Mouse (Mus musculus): ENCODE results near the gene Psmc3ip.

Psmc3ip gene

DNA sequence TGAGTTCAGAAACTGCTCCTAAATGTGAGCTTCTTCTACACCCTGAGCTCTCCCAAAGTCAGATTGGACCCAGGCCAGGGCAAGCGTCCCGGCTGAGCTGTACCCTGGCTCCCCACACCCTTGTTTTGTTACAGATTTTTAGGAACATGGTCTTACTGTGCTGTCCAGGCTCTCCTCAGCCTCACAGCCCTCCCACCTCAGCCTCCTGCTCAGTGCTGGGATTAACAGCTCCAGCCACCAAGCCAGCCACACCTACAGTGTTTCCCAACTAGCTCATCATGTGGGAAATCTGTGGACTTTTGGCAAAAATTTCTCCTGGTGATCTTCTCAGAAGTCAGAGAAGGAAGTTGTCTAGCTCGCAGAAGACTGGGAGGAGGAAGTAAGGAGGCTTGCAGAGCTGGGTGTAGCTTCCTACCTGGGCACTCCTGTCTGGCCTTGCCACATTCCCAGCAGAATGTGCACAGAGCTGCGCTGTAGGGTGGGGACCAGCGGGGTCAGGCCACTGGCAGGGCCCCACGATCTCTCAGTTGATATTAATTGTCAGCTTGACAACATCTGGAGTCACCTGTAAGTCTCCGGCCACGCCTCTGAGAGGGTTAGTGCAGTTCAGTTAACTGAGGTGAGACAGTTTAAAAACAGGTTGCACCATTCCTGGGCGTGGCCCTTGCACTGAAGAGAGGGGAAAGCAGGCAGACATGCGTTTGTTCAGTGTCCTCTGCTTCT lies 42.3 kb downstream of the Psmc3ip start:
- peak; percentile 26 for DNase-seq (ENCODE audit: low spot score)

GRCm38 (mm10) chr11:101051617-101052016 lies 43.6 kb downstream of the Psmc3ip start:
- no peak for DNase-seq (ENCODE audit: low spot score)

DNA sequence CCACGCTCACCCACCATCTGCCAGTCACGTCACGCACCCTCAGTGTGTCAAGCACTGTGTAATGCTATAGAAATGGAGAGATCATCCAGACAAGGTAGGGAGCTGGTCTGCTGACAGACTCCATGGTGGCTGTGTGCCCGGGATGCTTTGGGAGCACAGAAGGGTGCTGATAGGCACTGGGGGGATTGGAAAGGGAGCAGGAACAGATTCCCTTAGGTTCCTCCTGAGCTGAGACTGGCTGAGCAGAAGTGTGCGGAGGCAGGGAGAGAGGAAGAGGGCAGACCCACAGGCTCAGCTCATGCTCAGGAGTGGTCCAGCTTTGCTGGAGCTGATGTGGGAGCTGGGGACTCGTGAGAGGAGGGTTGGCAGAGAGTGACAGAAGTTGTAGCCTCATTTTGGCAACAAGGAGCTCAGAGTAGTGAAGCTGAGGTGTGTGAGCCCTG lies 44.2 kb downstream of the Psmc3ip start:
- DNase-seq (ENCODE audit: low spot score): no peak

DNA sequence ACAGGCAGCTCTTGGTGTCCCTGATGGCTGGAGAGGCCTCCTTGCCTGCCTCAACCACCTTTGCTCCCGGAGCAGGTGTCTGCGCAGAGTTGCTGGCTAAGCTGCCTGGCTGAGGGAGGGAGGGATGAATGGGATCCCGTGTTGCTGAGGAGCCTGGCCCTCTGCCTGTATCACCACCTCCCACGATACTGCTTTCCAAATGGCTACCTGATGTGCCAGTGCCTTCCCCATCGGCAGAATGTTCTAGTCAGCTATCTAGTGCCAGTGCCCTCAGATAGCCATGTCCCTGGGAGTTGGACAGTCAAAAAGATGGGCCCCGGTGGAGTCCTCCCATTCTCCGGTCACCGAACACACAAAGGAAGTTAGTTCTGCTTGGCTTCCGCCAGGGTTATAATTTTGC lies 44.9 kb downstream of the Psmc3ip start:
- DNase-seq (ENCODE audit: low spot score): no peak

DNA sequence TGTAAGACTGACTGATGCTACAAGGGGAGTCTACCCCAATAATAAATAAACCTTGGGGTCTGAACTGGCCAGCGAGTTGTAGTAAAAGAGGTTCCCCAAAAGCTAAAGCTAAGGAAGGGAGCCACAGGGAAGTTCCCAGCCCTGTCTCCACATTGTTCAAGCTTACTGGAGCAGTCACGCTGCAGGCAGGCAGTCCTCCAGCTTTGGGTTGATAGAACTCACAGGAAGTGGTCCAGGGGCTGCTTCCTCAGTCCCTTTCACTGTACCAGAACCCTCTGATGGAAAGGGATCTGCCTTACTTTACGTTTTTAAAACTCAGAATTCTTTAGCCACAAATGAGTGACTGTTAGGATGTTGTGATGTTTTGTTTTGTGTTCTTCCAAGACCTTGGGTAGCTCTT lies 47.7 kb downstream of the Psmc3ip start:
- no peak for DNase-seq (ENCODE audit: low spot score)

GRCm38 (mm10) chr11:101046440-101046839 lies 48.8 kb downstream of the Psmc3ip start:
- no peak for DNase-seq (ENCODE audit: low spot score)

DNA sequence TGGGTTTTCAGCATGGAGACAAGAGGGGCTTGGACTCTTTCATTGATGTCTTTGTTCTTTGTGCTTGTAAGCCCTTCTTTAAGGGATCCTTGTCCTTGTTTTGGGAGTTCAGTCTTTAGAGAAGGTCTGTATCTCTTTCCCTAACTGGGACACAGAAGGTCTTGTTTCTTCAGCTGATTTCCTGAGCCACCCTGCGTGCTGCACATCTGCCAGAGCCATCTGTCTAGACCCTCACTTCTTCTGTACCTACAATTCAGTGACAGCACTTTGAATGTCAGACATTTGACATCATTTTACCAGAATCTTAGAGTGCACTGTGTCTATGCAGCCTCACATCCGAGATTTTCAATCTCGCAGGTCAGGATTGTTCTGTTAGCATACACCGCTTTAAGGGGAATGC lies 49.4 kb downstream of the Psmc3ip start:
- no peak for DNase-seq (ENCODE audit: low spot score)

Measured in adipocyte (in vitro differentiated cells).